Mouse (Mus musculus) bone marrow macrophage, adult 2 months (primary cell): ENCODE data around the gene Ikzf1. TPM values are rescaled to one million over a fixed set of nuclear protein-coding genes. Genes with fewer than 3 reads are reported as not detected.
A peak's percentile ranks its signal among the peaks of the same experiment; 100 is the strongest.

Experiments used
- H3K27ac ChIP-seq: 2 replicates; pipeline ENCODE4 v1.5.1; 2012; ENCODE audit warnings: low read depth, low read length; ENCODE audit not compliant: insufficient read depth
- H3K4me1 ChIP-seq: 2 replicates; pipeline ENCODE4 v1.6.1; 2012; ENCODE audit warnings: low read length; ENCODE audit not compliant: control insufficient read depth, insufficient read depth
- H3K4me3 ChIP-seq: 2 replicates; pipeline ENCODE4 v1.5.1; 2012; ENCODE audit warnings: mild to moderate bottlenecking, low read length, moderate library complexity; ENCODE audit not compliant: insufficient read depth
- CTCF ChIP-seq: IDR thresholded peaks from 2 replicates; pipeline ENCODE4 v1.5.1; 2012; ENCODE audit warnings: low read depth, mild to moderate bottlenecking, low read length, moderate library complexity
- POLR2A ChIP-seq: IDR thresholded peaks from 2 replicates; pipeline ENCODE4 v1.6.1; 2012; ENCODE audit warnings: mild to moderate bottlenecking, low read depth, low read length, borderline replicate concordance
- polyA plus RNA-seq: library from polyadenylated mRNA; stranded (reverse); fragments of >200 nt; gene quantifications from 2 replicates; pipeline ENCODE4 v1.2.4, GENCODE M21; 2012; ENCODE audit not compliant: missing spikeins, insufficient read depth, insufficient read length

Ikzf1 gene
- polyA plus RNA-seq, 1 experiment = 55.8 TPM

DNA sequence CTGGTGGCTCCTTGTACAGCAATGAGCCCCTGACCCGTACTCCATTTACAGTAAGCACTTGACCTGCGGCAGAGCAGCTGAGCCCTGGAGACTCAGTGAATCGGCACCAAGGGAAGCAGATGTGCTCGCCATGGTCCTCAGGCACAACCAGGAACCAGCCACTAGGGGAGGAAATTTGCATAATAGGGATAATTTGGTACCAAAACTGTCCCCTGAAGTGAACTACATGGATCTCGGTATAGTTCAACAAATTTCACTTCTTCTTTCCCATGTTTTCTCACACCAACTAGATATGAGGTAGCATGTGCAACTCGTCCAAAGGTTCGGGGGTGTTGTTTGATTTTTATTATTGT is 92.0 kb downstream of the Ikzf1 start:
- Histone ChIP-seq H3K27ac (no peak overlapping the region), H3K4me1 (peaks cover 35% of the 10 kb centered on the region), H3K4me3 (no peak overlapping the region)
- TF ChIP-seq CTCF (no peak), POLR2A (no peak)

GRCm38 (mm10) chr11:11777246-11777645 is 92.4 kb downstream of the Ikzf1 start:
- no peak overlapping the region for H3K4me3 ChIP-seq
- H3K4me1 ChIP-seq = peaks cover 40% of the 10 kb centered on the region
- TF ChIP-seq POLR2A (no peak), CTCF (no peak)
- H3K27ac ChIP-seq = no peak overlapping the region

- Histone ChIP-seq H3K4me1 (peaks cover 40% of the 10 kb centered on the region), H3K27ac (no peak overlapping the region)
- TF ChIP-seq POLR2A (no peak), CTCF (no peak)
Measured at GRCm38 (mm10) chr11:11777796-11778195, 93.0 kb downstream of the Ikzf1 start.

DNA sequence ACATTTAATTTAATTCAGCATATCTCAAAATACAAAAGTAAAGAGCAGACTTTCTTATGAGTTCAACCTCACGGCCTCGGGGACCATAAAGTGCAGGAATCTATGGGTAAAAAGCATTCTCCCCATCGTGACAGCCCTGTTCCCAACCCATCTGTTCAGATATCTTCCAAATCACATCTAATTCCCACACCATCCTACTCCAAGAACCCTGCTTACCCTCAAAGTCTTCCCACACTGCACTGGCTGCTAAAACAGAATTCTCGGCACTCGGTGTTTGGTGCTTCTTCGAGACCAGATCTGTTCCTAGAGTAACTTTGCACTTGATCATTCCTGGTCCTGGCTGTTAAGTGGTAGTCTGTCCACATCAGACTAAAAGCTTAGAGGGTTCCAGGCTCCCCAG is 93.5 kb downstream of the Ikzf1 start:
- H3K27ac ChIP-seq = no peak overlapping the region
- H3K4me1 ChIP-seq = peaks cover 37% of the 10 kb centered on the region
- TF ChIP-seq CTCF = no peak
- TF ChIP-seq POLR2A = no peak
- H3K4me3 ChIP-seq = no peak overlapping the region

More at GRCm38 (mm10) chr11:11777796-11778195, 93.0 kb downstream of the Ikzf1 start:
- no peak overlapping the region for H3K4me3 ChIP-seq

GRCm38 (mm10) chr11:11781728-11782127 is 96.9 kb downstream of the Ikzf1 start:
- Histone ChIP-seq H3K4me1 (peaks cover 32% of the 10 kb centered on the region), H3K4me3 (no peak overlapping the region), H3K27ac (no peak overlapping the region)
- no peak for TF ChIP-seq CTCF
- TF ChIP-seq POLR2A = no peak

DNA sequence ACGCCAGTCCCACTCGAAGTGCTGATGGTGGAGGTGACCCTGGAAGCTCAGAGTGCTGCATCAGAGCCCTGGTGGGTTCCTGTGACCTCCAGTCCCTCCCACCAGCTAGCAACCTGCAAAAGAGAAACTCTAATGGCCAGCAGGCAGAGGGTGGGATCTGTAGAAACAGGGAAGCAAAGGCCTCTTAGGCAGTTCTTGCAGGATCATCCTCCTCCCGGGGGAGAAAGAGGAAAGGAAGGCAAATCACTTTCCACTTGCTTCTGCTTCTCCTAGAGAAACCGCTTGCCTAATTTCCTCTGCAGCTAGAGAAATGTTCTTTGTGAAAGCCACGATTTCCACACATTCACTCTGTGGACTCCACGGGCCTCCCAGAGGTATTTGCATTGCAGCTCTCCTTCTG is 100.7 kb downstream of the Ikzf1 start:
- peak overlapping the region; percentile 70 for H3K27ac ChIP-seq
- H3K4me3 ChIP-seq = no peak overlapping the region
- TF ChIP-seq CTCF (no peak), POLR2A (no peak)

GRCm38 (mm10) chr11:11788521-11788974 is 103.7 kb downstream of the Ikzf1 start:
- H3K4me1 ChIP-seq = peaks cover 19% of the 10 kb centered on the region
- H3K4me3 ChIP-seq = no peak overlapping the region
- peak; percentile 45 for TF ChIP-seq CTCF
- TF ChIP-seq POLR2A = no peak
- H3K27ac ChIP-seq = no peak overlapping the region

More for the DNA sequence above, 100.7 kb downstream of the Ikzf1 start:
- peaks cover 30% of the 10 kb centered on the region for H3K4me1 ChIP-seq

- no peak for TF ChIP-seq POLR2A
- TF ChIP-seq CTCF = no peak
- Histone ChIP-seq H3K4me1 (no peaks in the 10 kb centered on the region), H3K27ac (no peak overlapping the region), H3K4me3 (no peak overlapping the region)
Measured at GRCm38 (mm10) chr11:11794626-11795025, 109.8 kb downstream of the Ikzf1 start.

- Histone ChIP-seq H3K4me1 (no peaks in the 10 kb centered on the region; the same call in 1 of the 2 replicates), H3K27ac (no peak overlapping the region), H3K4me3 (no peak overlapping the region)
- TF ChIP-seq CTCF (no peak), POLR2A (no peak)
Measured at GRCm38 (mm10) chr11:11798690-11799089, 113.9 kb downstream of the Ikzf1 start.

DNA sequence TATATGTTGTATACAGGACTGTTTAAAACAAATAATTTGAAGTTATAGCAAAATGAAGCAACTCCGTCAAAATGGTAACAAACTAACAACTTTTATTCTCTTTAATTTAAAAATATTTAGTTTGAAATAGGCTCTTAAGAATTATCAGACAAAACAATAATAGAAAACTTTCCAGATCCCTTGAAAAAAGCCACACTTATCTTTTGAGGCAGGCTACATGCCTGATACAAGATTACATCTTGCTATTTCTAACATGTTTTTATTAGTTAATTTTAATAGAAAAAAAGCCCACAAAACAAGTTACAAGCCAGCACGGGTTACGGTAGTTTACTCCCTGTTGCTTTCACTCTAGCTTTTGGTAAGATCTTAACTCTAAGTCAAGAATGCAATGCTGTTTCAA is 115.5 kb downstream of the Ikzf1 start:
- TF ChIP-seq POLR2A (no peak), CTCF (no peak)
- no peaks in the 10 kb centered on the region; the same call in 1 of the 2 replicates for H3K4me1 ChIP-seq
- no peak overlapping the region for H3K27ac ChIP-seq
- H3K4me3 ChIP-seq = no peak overlapping the region

GRCm38 (mm10) chr11:11801067-11801466 is 116.3 kb downstream of the Ikzf1 start:
- Histone ChIP-seq H3K27ac (no peak overlapping the region), H3K4me1 (peaks cover 5% of the 10 kb centered on the region), H3K4me3 (no peak overlapping the region)
- TF ChIP-seq POLR2A (no peak), CTCF (no peak)
